10 mouse cellular contexts compared by ENCODE assay signal in genomic region chr8:72646768-72647143, GRCm38 (mm10). TPM values are rescaled to one million over a fixed set of nuclear protein-coding genes. Genes with fewer than 3 reads are reported as not detected.
DNase-seq lines count a peak whose midpoint lies in the region; ATAC-seq and TF ChIP-seq lines count a peak whose summit lies in the region.
"Had no signal": no experiment of that assay in that cellular context is flagged by ENCODE, and none has a peak within 500 bp of the region (broad histone marks: within the 10 kb centered on the region; RNA-seq: fewer than 3 reads in every experiment).

No protein-coding gene starts in this region.

- no peak for DNase-seq in gastrocnemius, adult 2 months
- DNase-seq in gastrocnemius, adult 18-20 months (ENCODE audit: low spot score) = no peak
- no peak for DNase-seq in lung, postnatal 36 days
- no peak for DNase-seq in kidney, postnatal 25 days

- no peaks in the 10 kb centered on the region for H3K27me3 ChIP-seq in lung, embryonic 15.5 days
- no peaks in the 10 kb centered on the region for H3K27me3 ChIP-seq in forebrain, embryonic 16.5 days (replicated peaks; ENCODE audit: control insufficient read depth, insufficient read depth, low read length)
- H3K27me3 ChIP-seq in neural tube, embryonic 15.5 days (replicated peaks) = no peaks in the 10 kb centered on the region
- H3K27me3 ChIP-seq: limb, embryonic 15.5 days had no signal

- ATAC-seq in lung, embryonic 15.5 days (ENCODE audit: borderline replicate concordance, extremely low read depth, low FRiP score, low TSS enrichment) = 0 out of 2 replicates have a peak, but pooled peaks have one; percentile 16
- ATAC-seq in forebrain, embryonic 16.5 days = peak; percentile 41
- ATAC-seq in neural tube, embryonic 15.5 days (ENCODE audit: low FRiP score) = peak; percentile 29; the same call in 1 of the 2 replicates
- no peak for ATAC-seq in megakaryocyte progenitor cell, adult 5-6 weeks (replicated peaks; ENCODE audit: poor library complexity)

- H3K9ac ChIP-seq in lung, embryonic 15.5 days = no peak overlapping the region
- no peak overlapping the region for H3K9ac ChIP-seq in forebrain, embryonic 16.5 days (replicated peaks; ENCODE audit: low read depth, low read length)
- 0 out of 2 replicates have a peak overlapping the region, but pooled peaks have one; percentile 7 for H3K9ac ChIP-seq in neural tube, embryonic 15.5 days (replicated peaks)
- H3K9ac ChIP-seq: limb, embryonic 15.5 days had no signal

- WGBS in lung, embryonic 15.5 days = 75% methylated on average over 5 of the region's 5 CpGs
- 45% methylated on average over 5 of the region's 5 CpGs for WGBS in forebrain, embryonic 16.5 days
- 62% methylated on average over 5 of the region's 5 CpGs for WGBS in neural tube, embryonic 15.5 days

- intact Hi-C loops in gastrocnemius, adult 2 months (cut with DNase I) = no loop called here

- peaks cover 13% of the 10 kb centered on the region for H3K4me1 ChIP-seq in lung, embryonic 15.5 days
- peaks cover 14% of the 10 kb centered on the region for H3K4me1 ChIP-seq in forebrain, embryonic 16.5 days (replicated peaks; ENCODE audit: control insufficient read depth, insufficient read depth, low read length)
- H3K4me1 ChIP-seq in neural tube, embryonic 15.5 days = peaks cover 9% of the 10 kb centered on the region

- peak overlapping the region; percentile 21; the same call in 1 of the 2 replicates for H3K4me2 ChIP-seq in lung, embryonic 15.5 days
- peak overlapping the region; percentile 1 for H3K4me2 ChIP-seq in forebrain, embryonic 16.5 days (ENCODE audit: low read length)
- H3K4me2 ChIP-seq in neural tube, embryonic 15.5 days = peak overlapping the region; percentile 25
- H3K4me2 ChIP-seq: limb, embryonic 15.5 days had no signal

- no peaks in the 10 kb centered on the region for H3K9me3 ChIP-seq in lung, embryonic 15.5 days
- no peaks in the 10 kb centered on the region for H3K9me3 ChIP-seq in forebrain, embryonic 16.5 days (ENCODE audit: control insufficient read depth, low read length)
- H3K9me3 ChIP-seq in neural tube, embryonic 15.5 days (replicated peaks) = no peaks in the 10 kb centered on the region
- H3K9me3 ChIP-seq: limb, embryonic 15.5 days had no signal

- no peak for TF ChIP-seq CTCF in gastrocnemius, adult 2 months (IDR thresholded peaks at IDR 0.05)

- H3K36me3 ChIP-seq in lung, embryonic 15.5 days = no peaks in the 10 kb centered on the region
- no peaks in the 10 kb centered on the region for H3K36me3 ChIP-seq in forebrain, embryonic 16.5 days (ENCODE audit: control insufficient read depth, insufficient read depth)
- no peaks in the 10 kb centered on the region for H3K36me3 ChIP-seq in neural tube, embryonic 15.5 days
- H3K36me3 ChIP-seq: limb, embryonic 15.5 days had no signal

- H3K4me3 ChIP-seq in gastrocnemius, adult 2 months = peak overlapping the region; percentile 50
- H3K4me3 ChIP-seq in lung, embryonic 15.5 days = no peak overlapping the region
- H3K4me3 ChIP-seq in forebrain, embryonic 16.5 days (replicated peaks; ENCODE audit: low read length) = no peak overlapping the region
- no peak overlapping the region for H3K4me3 ChIP-seq in neural tube, embryonic 15.5 days (replicated peaks)
- H3K4me3 ChIP-seq: limb, embryonic 15.5 days had no signal

- no peak overlapping the region for H3K27ac ChIP-seq in gastrocnemius, adult 2 months
- H3K27ac ChIP-seq in lung, embryonic 15.5 days = peak overlapping the region; percentile 28; the same call in 1 of the 2 replicates
- H3K27ac ChIP-seq in forebrain, embryonic 16.5 days (ENCODE audit: low read length) = peak overlapping the region; percentile 73
- peak overlapping the region; percentile 77 for H3K27ac ChIP-seq in neural tube, embryonic 15.5 days (replicated peaks)
- H3K27ac ChIP-seq: limb, embryonic 15.5 days; macrophage had no signal

RNA-seq across cellular contexts. Expression of gene Nwd1, which starts 0.2 kb away (rescaled TPM):
- total RNA-seq in gastrocnemius, adult 2 months (2021) = 1 to 10 TPM; 1.2 to 2.0 TPM
- total RNA-seq in gastrocnemius, adult 18-20 months (2021) = under 1 TPM; 0.97 to 0.98 TPM
- polyA plus RNA-seq in lung, embryonic 15.5 days (2015; fragmentation: Nextera tagmentation; extraction: Ambion mirVana) = 0.17 and 0.21 TPM in 2 replicates
- polyA plus RNA-seq in forebrain, embryonic 16.5 days (2015; fragmentation: Nextera tagmentation; extraction: Ambion mirVana) = 1.9 and 2.0 TPM in 2 replicates
- polyA plus RNA-seq in neural tube, embryonic 15.5 days (2015; fragmentation: Nextera tagmentation; extraction: Ambion mirVana) = 2.9 and 3.2 TPM in 2 replicates
- 3.1 and 4.7 TPM in 2 replicates for total RNA-seq in megakaryocyte progenitor cell, adult 5-6 weeks (2015)
- 4.0 and 5.4 TPM in 2 replicates for total RNA-seq in megakaryocyte progenitor cell, adult 5-6 weeks (2017)
